Mouse (Mus musculus) hindbrain, embryonic 14.5 days (tissue): ENCODE measurements at regions not wholly inside any gene's neighbourhood (a gene's known extent, or its start where the extent isn't known, plus 50 kb on each side); places are given as distances from the start of the nearest gene placed in this dataset.
A peak's percentile ranks its signal among the peaks of the same experiment; 100 is the strongest.

Experiments used
- ATAC-seq: fragments of 200-750 bp; cut with Nextera tagmentation; 2 replicates; pipeline ENCODE4 v1.8.0; 2017; ENCODE audit warnings: moderate number of reproducible peaks, mild to moderate bottlenecking, moderate TSS enrichment, moderate library complexity; ENCODE audit not compliant: low FRiP score
- DNase-seq: peaks from one replicate; pipeline ENCODE4 v3.0.0-alpha.2; 2015; ENCODE audit warnings: low spot score
- H3K27ac ChIP-seq: fragments of 300-500 bp; sonication (generic); 2 replicates; pipeline ENCODE4 v1.5.1; 2014; ENCODE audit warnings: mild to moderate bottlenecking, moderate library complexity
- H3K27me3 ChIP-seq: fragments of 300-500 bp; sonication (generic); 2 replicates; pipeline ENCODE4 v1.6.1; 2014; ENCODE audit warnings: mild to moderate bottlenecking, low read length, mixed read lengths; ENCODE audit not compliant: control insufficient read depth, insufficient read depth
- H3K36me3 ChIP-seq: fragments of 300-500 bp; sonication (generic); replicated peaks from 2 replicates; pipeline ENCODE4 v1.6.1; 2014; ENCODE audit not compliant: control insufficient read depth, insufficient read depth
- H3K4me1 ChIP-seq: fragments of 300-500 bp; sonication (generic); replicated peaks from 2 replicates; pipeline ENCODE4 v1.6.1; 2014; ENCODE audit warnings: antibody characterized with exemption, low read length, mixed read lengths; ENCODE audit not compliant: control insufficient read depth, insufficient read depth
- H3K4me2 ChIP-seq: fragments of 300-500 bp; sonication (generic); replicated peaks from 2 replicates; pipeline ENCODE4 v1.6.1; 2014; ENCODE audit warnings: mild to moderate bottlenecking, moderate library complexity
- H3K4me3 ChIP-seq: fragments of 300-500 bp; sonication (generic); replicated peaks from 2 replicates; pipeline ENCODE4 v1.5.1; 2014; ENCODE audit warnings: mild to moderate bottlenecking, low read length
- H3K9ac ChIP-seq: fragments of 300-500 bp; sonication (generic); 2 replicates; pipeline ENCODE4 v1.6.1; 2014
- H3K9me3 ChIP-seq: fragments of 300-500 bp; sonication (generic); 2 replicates; pipeline ENCODE4 v1.6.1; 2016; ENCODE audit warnings: low read length; ENCODE audit not compliant: control insufficient read depth
- WGBS: fragments of 180-500 bp; shearing (Covaris S2); extraction: QIAGEN DNeasy Blood & Tissue Kit; methylation state at CpG from one replicate; pipeline ENCODE4 v1.1.7; 2014; 5-methylcytosine and 5-hydroxymethylcytosine counted together

- ATAC-seq = no peak
Measured at GRCm38 (mm10) chr1:89382021-89382420, 72.6 kb upstream of the Agap1 start.

GRCm38 (mm10) chr1:89385111-89385510 is 69.5 kb upstream of the Agap1 start:
- Histone ChIP-seq H3K4me1 (no peaks in the 10 kb centered on the region), H3K9me3 (no peaks in the 10 kb centered on the region), H3K27ac (no peak overlapping the region), H3K9ac (no peak overlapping the region), H3K27me3 (no peaks in the 10 kb centered on the region), H3K4me3 (no peak overlapping the region), H3K36me3 (no peaks in the 10 kb centered on the region), H3K4me2 (no peak overlapping the region)
- DNase-seq (no peak), ATAC-seq (no peak)
- WGBS = 75% methylated on average over 6 of the region's 6 CpGs

More at GRCm38 (mm10) chr1:89382021-89382420, 72.6 kb upstream of the Agap1 start:
- no peak overlapping the region for H3K27ac ChIP-seq
- H3K27me3 ChIP-seq = no peaks in the 10 kb centered on the region
- H3K9me3 ChIP-seq = no peaks in the 10 kb centered on the region; the same call in 1 of the 2 replicates
- no peak for DNase-seq
- WGBS = 82% methylated on average over 6 of the region's 6 CpGs
- H3K4me3 ChIP-seq = no peak overlapping the region
- H3K36me3 ChIP-seq = no peaks in the 10 kb centered on the region
- H3K4me2 ChIP-seq = no peak overlapping the region
- H3K4me1 ChIP-seq = no peaks in the 10 kb centered on the region
- no peak overlapping the region for H3K9ac ChIP-seq

GRCm38 (mm10) chr1:89392711-89393110 is 61.9 kb upstream of the Agap1 start:
- Histone ChIP-seq H3K27me3 (no peaks in the 10 kb centered on the region), H3K4me2 (no peak overlapping the region), H3K9me3 (no peaks in the 10 kb centered on the region), H3K4me3 (no peak overlapping the region), H3K9ac (no peak overlapping the region), H3K27ac (no peak overlapping the region), H3K36me3 (no peaks in the 10 kb centered on the region), H3K4me1 (no peaks in the 10 kb centered on the region)
- ATAC-seq (no peak), DNase-seq (peak; percentile 14)
- 80% methylated on average over 4 of the region's 4 CpGs for WGBS

DNA sequence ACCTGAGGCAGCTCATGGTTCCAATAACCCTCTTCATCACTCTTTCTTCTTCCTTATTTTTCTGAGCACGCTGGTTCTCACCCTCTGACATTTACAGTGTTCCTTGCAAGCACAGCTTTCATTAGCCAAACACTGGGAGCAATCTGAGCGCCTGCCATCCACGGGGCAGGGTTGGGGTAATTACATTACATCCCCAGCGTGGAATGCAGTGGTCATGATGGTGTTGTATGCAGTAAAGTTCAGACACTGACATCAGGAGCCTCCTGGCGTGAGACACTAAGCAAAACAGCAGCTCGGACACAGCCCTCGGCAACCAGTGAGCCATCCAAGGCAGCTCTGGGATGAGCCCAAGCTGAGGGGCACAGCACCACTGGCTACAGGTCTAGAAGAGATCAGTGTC is 60.1 kb upstream of the Agap1 start:
- Histone ChIP-seq H3K9ac (no peak overlapping the region), H3K4me3 (no peak overlapping the region), H3K4me2 (no peak overlapping the region), H3K27ac (no peak overlapping the region), H3K9me3 (no peaks in the 10 kb centered on the region), H3K4me1 (no peaks in the 10 kb centered on the region), H3K36me3 (no peaks in the 10 kb centered on the region), H3K27me3 (no peaks in the 10 kb centered on the region)
- ATAC-seq = no peak
- DNase-seq = peak; percentile 17
- 56% methylated on average over 7 of the region's 7 CpGs for WGBS

DNA sequence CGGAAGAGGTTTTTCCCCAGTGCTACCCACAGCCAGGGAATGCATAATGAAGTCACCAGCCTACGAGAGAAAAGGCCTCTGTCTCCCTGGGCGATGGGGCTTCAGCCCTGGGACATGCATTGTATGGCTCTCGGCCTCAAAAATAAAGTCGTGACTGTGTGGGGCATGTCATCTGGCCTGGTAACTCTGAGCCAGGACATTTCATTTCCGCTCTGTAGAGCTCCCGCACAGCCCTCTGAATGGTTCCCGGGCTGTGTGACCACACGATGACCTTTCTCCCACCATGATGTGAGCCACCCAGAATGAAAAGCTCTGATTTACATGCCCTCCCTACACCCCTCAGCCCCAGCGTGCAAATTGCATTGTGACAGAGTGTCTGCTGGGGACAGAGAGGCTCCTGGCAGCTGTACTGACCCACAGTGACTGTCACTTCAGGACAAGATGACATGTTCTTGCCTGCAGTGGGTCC is 53.8 kb upstream of the Agap1 start:
- Histone ChIP-seq H3K36me3 (no peaks in the 10 kb centered on the region), H3K4me3 (no peak overlapping the region), H3K9me3 (no peaks in the 10 kb centered on the region), H3K27me3 (no peaks in the 10 kb centered on the region), H3K4me1 (no peaks in the 10 kb centered on the region; the same call in 1 of the 2 replicates), H3K27ac (no peak overlapping the region), H3K9ac (no peak overlapping the region), H3K4me2 (no peak overlapping the region)
- DNase-seq (peak; percentile 51), ATAC-seq (peak; percentile 96)
- WGBS = 4% methylated on average over 10 of the region's 10 CpGs

- ATAC-seq = no peak
- WGBS = 81% methylated on average over 5 of the region's 5 CpGs
- H3K27ac ChIP-seq = no peak overlapping the region
- H3K27me3 ChIP-seq = no peaks in the 10 kb centered on the region
- no peaks in the 10 kb centered on the region for H3K9me3 ChIP-seq
- H3K4me1 ChIP-seq = no peaks in the 10 kb centered on the region; the same call in 1 of the 2 replicates
- DNase-seq = no peak
- no peaks in the 10 kb centered on the region for H3K36me3 ChIP-seq
- H3K4me2 ChIP-seq = no peak overlapping the region
- H3K9ac ChIP-seq = no peak overlapping the region
- H3K4me3 ChIP-seq = no peak overlapping the region
Measured at GRCm38 (mm10) chr1:89402513-89403210, 51.9 kb upstream of the Agap1 start.

GRCm38 (mm10) chr1:89403551-89404050 is 51.0 kb upstream of the Agap1 start:
- Histone ChIP-seq H3K4me3 (no peak overlapping the region), H3K36me3 (no peaks in the 10 kb centered on the region), H3K9ac (no peak overlapping the region), H3K4me1 (no peaks in the 10 kb centered on the region; the same call in 1 of the 2 replicates), H3K9me3 (no peaks in the 10 kb centered on the region), H3K27me3 (no peaks in the 10 kb centered on the region), H3K4me2 (no peak overlapping the region), H3K27ac (no peak overlapping the region)
- DNase-seq = no peak
- ATAC-seq = no peak
- 74% methylated on average over 7 of the region's 7 CpGs for WGBS
